Mouse (Mus musculus) forebrain, embryonic 13.5 days (tissue): ENCODE data around the gene S100pbp. TPM values are rescaled to one million over a fixed set of nuclear protein-coding genes. Genes with fewer than 3 reads are reported as not detected.

Source experiments
- ATAC-seq: fragments of 200-750 bp; cut with Nextera tagmentation; 2 replicates; pipeline ENCODE4 v1.8.0; 2017
- H3K27ac ChIP-seq: fragments of 300-500 bp; sonication (generic); 2 replicates; pipeline ENCODE4 v1.5.1; 2015; ENCODE audit warnings: inconsistent platforms, mild to moderate bottlenecking, moderate library complexity
- H3K27me3 ChIP-seq: fragments of 300-500 bp; sonication (generic); 2 replicates; pipeline ENCODE4 v1.6.1; 2015; ENCODE audit warnings: mild to moderate bottlenecking, inconsistent platforms
- H3K36me3 ChIP-seq: fragments of 300-500 bp; sonication (generic); 2 replicates; pipeline ENCODE4 v1.6.1; 2015; ENCODE audit warnings: mild to moderate bottlenecking, inconsistent platforms; ENCODE audit not compliant: poor library complexity, severe bottlenecking
- H3K4me1 ChIP-seq: fragments of 300-500 bp; sonication (generic); 2 replicates; pipeline ENCODE4 v1.6.1; 2015; ENCODE audit warnings: inconsistent platforms
- H3K4me2 ChIP-seq: fragments of 300-500 bp; sonication (generic); 2 replicates; pipeline ENCODE4 v1.6.1; 2015; ENCODE audit warnings: inconsistent platforms, mild to moderate bottlenecking, moderate library complexity
- H3K4me3 ChIP-seq: fragments of 300-500 bp; sonication (generic); 2 replicates; pipeline ENCODE4 v1.5.1; 2015; ENCODE audit warnings: mild to moderate bottlenecking, inconsistent platforms
- H3K9ac ChIP-seq: fragments of 300-500 bp; sonication (generic); 2 replicates; pipeline ENCODE4 v1.6.1; 2015; ENCODE audit warnings: mild to moderate bottlenecking, inconsistent platforms
- H3K9me3 ChIP-seq: fragments of 300-500 bp; sonication (generic); replicated peaks from 2 replicates; pipeline ENCODE4 v1.6.1; 2016; ENCODE audit warnings: inconsistent platforms
- WGBS: fragments of 180-500 bp; shearing (Covaris S2); methylation state at CpG from one replicate; pipeline ENCODE4 v1.1.7; 2015; 5-methylcytosine and 5-hydroxymethylcytosine counted together
- polyA plus RNA-seq: library from polyadenylated mRNA; unstranded; fragments of >200 nt; fragmentation: Nextera tagmentation; extraction: Ambion mirVana; gene quantifications from 2 replicates; pipeline ENCODE4 v1.2.1, GENCODE M21; 2015

The S100pbp gene
- polyA plus RNA-seq, 1 experiment from 2014 or later: 15.6 TPM

DNA sequence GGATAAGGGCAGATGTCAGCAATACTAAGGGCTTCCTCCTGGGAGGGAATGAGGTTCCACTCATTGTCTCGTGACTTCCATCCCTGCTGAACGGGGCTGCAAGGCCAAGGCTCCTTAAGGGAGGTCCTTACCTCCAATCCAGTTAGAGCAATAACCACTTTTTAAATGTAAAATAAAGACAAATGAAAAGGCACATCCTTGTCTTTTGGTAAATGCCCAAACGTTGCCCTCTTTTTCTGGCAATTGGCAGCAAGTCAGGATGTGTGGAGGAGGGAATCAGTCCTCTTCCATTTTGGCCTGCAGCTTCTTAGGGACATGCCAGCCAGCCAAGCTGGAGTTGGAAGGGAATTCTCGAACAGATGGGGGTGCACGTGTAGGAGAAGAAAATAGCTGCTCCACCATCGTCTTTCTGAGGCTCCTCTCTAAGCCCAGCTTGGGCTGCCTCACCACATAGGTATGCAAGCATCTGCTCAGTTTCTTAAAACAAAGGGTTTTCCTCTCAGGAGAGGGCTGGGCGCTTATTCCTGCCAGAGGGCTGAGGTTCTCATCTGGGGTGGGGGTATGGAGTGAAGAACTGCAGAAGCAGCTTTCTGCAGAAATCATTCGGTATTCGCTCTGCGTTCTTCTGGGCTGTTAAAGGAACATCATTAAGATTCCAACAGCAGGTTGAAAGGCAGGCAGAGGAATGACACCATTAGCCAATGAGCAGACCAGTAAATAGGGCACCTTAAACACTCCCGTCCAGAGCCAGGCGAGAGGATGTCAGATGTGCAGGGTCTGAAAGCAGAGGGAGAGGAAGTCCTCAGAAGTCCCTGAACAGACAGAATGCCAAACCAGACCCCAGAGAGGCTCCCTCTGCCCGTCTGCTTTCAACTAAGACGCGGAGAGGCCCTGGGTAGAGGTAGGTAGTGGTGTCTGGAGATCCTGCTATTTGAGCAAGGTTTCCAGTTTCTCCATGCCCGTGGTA, 44.8 kb downstream of the S100pbp start:
- 44% methylated on average over 16 of the region's 16 CpGs for WGBS
- Histone ChIP-seq H3K4me3 (no peak overlapping the region), H3K9ac (no peak overlapping the region), H3K4me1 (peaks cover 44% of the 10 kb centered on the region), H3K27me3 (no peaks in the 10 kb centered on the region), H3K9me3 (no peaks in the 10 kb centered on the region), H3K36me3 (peaks cover 14% of the 10 kb centered on the region), H3K27ac (peak overlapping the region; percentile 70), H3K4me2 (no peak overlapping the region)
- peak; percentile 80 for ATAC-seq

DNA sequence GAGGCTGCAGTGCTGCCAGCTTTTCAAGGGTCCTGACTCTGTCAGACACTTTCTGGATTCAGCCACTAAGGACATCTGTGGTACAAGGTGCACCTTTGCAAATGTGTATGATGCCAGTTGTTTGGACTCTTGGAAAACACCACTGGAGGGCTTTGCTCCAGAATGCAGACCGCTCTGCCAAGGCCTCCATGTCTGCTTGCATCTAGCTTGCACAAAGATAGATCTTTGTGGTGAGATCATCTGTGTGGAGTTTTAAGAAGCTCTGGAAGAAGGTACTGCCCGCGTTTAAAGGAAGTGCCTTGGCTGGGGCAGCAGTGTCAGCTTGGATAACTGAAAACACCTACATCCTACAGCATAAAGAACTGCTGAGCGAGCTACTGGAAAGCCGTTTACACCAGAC, 46.0 kb downstream of the S100pbp start:
- H3K36me3 ChIP-seq: peaks cover 3% of the 10 kb centered on the region; the same call in 1 of the 2 replicates
- 88% methylated on average over 5 of the region's 5 CpGs for WGBS
- no peak overlapping the region for H3K4me2 ChIP-seq
- 0 out of 2 replicates have a peak overlapping the region, but pooled peaks have one; percentile 70 for H3K27ac ChIP-seq
- H3K9ac ChIP-seq: no peak overlapping the region
- H3K27me3 ChIP-seq: peaks cover 8% of the 10 kb centered on the region
- no peaks in the 10 kb centered on the region for H3K9me3 ChIP-seq
- H3K4me1 ChIP-seq: peaks cover 42% of the 10 kb centered on the region
- ATAC-seq: no peak
- H3K4me3 ChIP-seq: no peak overlapping the region

DNA sequence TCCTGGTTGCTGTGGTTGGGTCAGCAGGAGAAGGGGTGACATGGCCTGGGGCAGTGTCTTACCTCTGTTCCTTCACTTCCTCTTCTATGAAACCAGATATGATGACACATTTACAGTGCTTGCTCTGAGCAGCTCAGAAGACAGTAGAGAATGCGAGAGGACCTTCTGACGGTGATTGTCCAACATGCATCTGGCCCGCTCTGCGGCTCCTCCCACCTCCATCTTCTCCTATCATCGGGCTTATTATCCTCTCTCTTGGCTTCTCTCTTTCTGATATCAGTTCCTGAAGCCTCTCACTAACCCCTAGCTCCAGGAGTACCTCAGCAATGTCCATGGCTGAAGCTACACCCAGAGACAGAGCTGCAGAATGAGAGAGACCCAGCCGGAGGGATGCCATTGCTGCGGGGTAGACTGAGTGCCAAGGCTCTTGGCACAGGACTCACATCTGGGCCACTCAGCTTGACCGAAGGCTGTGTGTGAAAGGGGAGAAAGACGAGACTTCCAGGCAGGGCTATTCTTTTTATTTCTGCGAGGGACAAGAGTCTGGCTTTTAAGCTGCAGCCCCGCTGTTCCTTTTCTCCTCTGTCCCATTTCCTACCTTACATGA, 47.0 kb downstream of the S100pbp start:
- Histone ChIP-seq H3K4me3 (no peak overlapping the region), H3K36me3 (no peaks in the 10 kb centered on the region), H3K4me1 (peaks cover 36% of the 10 kb centered on the region), H3K27ac (no peak overlapping the region), H3K9me3 (no peaks in the 10 kb centered on the region), H3K27me3 (peaks cover 18% of the 10 kb centered on the region), H3K4me2 (no peak overlapping the region), H3K9ac (no peak overlapping the region)
- ATAC-seq: no peak
- WGBS: 86% methylated on average over 11 of the region's 11 CpGs

DNA sequence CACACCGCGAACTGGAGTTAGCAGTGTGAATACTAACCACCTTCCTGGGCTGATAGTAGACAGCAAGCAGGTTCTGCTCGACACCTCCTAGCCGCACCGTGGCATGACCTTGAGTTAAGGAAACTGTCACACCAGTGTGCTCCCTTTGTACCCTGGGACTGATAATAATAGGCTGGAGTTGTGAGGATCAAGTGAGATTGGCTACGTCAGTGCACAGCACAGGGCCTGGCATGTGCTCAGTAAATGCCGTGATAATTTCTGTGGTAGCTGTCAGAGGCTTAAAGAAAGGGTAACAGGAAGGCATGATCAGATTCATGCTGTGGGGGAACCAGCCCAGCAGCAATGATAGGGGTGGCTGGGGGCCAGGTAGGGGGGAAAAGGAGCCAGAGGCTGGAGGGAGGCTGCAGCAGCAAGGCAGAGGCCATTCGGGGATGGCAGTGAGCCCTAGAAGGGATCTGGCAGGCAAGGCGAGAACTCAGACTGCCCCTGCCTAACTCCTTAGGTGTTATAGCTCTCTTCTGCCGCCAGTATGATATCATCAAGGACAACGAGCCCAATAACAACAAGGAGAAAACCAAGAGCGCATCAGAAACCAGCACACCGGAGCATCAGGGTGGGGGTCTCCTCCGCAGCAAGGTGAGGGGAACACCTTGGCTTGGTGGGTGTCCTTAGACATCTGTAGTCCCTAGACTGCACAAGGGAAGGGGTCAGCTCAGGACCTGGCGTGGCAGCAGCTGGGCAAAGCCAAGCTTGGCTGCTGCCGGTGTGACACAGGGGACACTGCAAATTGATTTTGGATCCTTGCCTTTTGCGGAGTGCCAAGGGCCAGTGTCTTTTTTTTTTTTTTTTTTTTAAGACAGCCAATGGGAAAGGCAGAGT, 47.7 kb downstream of the S100pbp start:
- ATAC-seq: no peak
- H3K4me2 ChIP-seq: no peak overlapping the region
- H3K4me3 ChIP-seq: no peak overlapping the region
- 79% methylated on average over 17 of the region's 17 CpGs for WGBS
- peaks cover 25% of the 10 kb centered on the region for H3K27me3 ChIP-seq
- H3K9me3 ChIP-seq: no peaks in the 10 kb centered on the region
- peaks cover 40% of the 10 kb centered on the region for H3K4me1 ChIP-seq
- H3K27ac ChIP-seq: peak overlapping the region; percentile 31; the same call in 1 of the 2 replicates
- no peak overlapping the region for H3K9ac ChIP-seq
- H3K36me3 ChIP-seq: no peaks in the 10 kb centered on the region

DNA sequence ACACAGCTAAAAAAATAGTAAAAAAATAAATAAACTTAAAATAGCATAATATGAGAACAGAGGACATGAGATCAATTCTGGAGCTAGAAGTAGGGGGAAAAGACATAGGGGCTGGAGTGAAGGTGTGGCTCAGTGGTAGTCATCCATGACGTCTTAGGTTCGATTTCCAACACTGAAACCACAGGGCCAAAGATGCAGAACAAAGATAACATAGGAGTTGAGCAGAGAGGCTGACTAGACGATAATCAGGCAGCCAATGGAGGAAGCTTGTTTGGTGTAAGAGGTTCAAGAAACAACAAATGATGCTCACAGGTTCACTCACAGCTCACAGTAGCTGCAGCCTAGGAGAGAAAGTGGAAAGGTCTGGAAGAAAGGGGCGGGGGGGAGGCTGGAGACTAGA, 48.7 kb downstream of the S100pbp start:
- Histone ChIP-seq H3K4me3 (no peak overlapping the region), H3K9ac (no peak overlapping the region), H3K27me3 (peaks cover 35% of the 10 kb centered on the region), H3K4me2 (no peak overlapping the region), H3K27ac (no peak overlapping the region), H3K36me3 (no peaks in the 10 kb centered on the region), H3K4me1 (peaks cover 48% of the 10 kb centered on the region), H3K9me3 (no peaks in the 10 kb centered on the region)
- no peak for ATAC-seq
- WGBS: 88% methylated on average over 4 of the region's 4 CpGs

DNA sequence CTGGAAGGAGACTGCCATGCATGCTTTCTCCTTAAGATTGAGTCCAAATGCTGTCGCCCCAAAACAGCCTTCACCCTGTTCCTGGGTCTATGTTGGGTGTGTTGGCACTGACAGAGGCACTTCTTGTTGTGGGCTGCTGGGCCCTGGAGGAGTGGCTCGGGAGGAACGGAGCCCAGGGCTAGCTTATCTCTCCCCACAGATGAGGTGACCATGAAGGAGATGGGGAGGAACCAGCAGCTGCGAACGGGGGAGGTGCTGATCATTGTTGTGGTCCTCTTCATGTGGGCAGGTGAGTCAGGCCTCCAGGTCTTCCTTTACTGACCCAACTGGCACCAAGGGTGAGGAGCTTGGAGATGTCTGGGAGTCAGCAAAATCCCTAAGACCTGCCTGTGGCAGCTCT, 49.9 kb downstream of the S100pbp start:
- ATAC-seq: no peak
- H3K27ac ChIP-seq: no peak overlapping the region
- peaks cover 44% of the 10 kb centered on the region for H3K27me3 ChIP-seq
- peaks cover 39% of the 10 kb centered on the region for H3K4me1 ChIP-seq
- H3K9ac ChIP-seq: no peak overlapping the region
- no peak overlapping the region for H3K4me2 ChIP-seq
- 89% methylated on average over 5 of the region's 5 CpGs for WGBS
- H3K4me3 ChIP-seq: no peak overlapping the region
- H3K9me3 ChIP-seq: no peaks in the 10 kb centered on the region
- H3K36me3 ChIP-seq: no peaks in the 10 kb centered on the region

DNA sequence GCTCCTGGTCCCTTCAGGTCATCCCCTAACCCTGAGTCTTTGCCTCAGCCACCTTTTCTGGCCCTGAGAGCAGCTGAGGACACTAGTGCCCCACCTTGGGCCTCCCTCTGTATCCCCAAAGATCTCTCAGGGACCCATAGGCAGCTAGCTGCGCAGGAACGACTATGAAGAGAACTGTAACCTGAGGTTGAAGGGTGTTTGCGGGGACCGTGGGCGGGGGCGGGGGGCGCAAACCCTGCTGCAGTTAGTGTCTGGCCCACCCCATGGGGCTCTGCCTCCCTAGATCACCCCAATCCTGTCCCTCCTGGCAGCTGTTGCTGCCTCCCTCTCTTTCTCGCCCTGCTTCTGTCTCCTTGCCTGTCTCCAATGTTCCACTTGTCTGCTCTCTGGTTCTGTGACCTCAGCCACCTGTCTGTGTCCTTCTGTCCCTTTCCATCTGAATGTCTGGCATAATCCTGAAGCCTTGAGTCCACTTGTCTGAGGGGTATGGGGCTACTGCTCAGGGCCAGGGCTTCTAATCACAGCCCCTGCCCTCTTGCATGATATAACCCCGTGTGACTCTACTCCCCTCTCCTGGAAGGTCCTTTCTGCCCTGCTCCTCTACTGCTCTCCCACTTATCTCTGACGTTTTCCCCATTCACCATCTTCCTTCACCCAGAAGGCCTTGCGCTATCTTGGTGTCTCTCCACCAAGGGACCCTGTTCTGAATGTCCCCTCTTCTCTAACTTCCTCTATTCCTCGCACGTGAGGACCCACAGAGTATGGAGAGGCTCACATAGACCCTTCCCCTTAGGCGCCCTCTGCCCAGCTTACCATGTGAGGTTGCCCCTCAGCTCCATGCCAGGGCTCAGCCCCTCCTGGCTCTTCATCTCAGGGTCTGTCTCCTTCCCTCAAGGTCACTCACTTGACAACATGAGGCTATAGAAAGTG, 51.9 kb downstream of the S100pbp start:
- WGBS: 40% methylated on average over 14 of the region's 14 CpGs
- H3K27ac ChIP-seq: no peak overlapping the region
- no peaks in the 10 kb centered on the region for H3K36me3 ChIP-seq
- no peak for ATAC-seq
- peaks cover 27% of the 10 kb centered on the region for H3K4me1 ChIP-seq
- peaks cover 47% of the 10 kb centered on the region for H3K27me3 ChIP-seq
- H3K4me3 ChIP-seq: peak overlapping the region; percentile 56
- peak overlapping the region; percentile 94 for H3K4me2 ChIP-seq
- H3K9me3 ChIP-seq: no peaks in the 10 kb centered on the region
- H3K9ac ChIP-seq: peak overlapping the region; percentile 74; the same call in 1 of the 2 replicates

DNA sequence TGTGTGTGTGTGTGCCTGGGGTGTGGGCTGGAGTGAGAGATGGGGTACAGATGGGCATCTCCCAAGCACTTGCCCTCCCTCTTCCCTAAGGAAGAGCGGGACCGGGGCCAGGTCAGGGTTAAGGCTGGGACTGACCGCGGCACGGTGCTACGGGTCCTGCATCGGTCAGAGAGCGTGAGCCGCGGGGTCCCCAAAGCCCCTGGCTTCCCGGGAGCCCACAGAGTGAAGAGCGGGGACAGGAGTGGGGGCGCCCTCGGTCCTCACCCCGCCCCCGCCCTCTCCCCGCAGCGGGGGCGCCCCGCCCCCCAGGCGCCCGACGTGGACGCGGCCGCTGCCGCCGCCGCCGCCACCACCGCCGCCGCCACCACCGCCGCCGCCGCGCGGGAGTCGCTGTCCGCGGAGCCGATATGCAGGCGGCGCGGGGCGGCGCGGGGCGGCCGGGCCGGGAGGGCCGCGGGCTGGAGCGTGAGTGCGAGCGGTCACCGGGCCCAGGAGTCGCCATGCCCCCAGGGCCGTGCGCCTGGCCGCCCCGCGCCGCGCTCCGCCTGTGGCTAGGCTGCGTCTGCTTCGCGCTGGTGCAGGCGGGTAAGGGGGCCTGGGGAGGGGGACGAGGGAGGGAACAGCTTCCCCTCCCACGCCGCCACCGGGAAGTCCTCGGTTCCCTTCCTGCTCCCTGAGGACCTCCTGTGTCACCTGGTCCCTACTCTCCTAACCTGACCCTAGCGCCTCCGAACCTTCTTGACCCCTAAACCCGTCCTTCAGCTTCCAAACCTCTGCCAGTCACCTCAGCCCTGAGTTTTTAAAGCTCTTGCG, 52.7 kb downstream of the S100pbp start, which contains the start of gene Fndc5:
TSS of gene Fndc5 (plus strand) at position 421 of the 813 bp plus-strand sequence.
- Histone ChIP-seq H3K9ac (peak within 1 kb of the TSS; percentile 74), H3K4me1 (peaks cover 23% of the 10 kb centered on the region), H3K9me3 (no peaks in the 10 kb centered on the region), H3K36me3 (no peaks in the 10 kb centered on the region), H3K4me3 (peak within 1 kb of the TSS; percentile 56), H3K27me3 (peaks cover 47% of the 10 kb centered on the region), H3K27ac (no peak within 1 kb of the TSS), H3K4me2 (peak within 1 kb of the TSS; percentile 94)
- ATAC-seq: 0 out of 2 replicates have a peak, but pooled peaks have one; percentile 48
- 1% methylated on average over 38 of the region's 80 CpGs for WGBS

DNA sequence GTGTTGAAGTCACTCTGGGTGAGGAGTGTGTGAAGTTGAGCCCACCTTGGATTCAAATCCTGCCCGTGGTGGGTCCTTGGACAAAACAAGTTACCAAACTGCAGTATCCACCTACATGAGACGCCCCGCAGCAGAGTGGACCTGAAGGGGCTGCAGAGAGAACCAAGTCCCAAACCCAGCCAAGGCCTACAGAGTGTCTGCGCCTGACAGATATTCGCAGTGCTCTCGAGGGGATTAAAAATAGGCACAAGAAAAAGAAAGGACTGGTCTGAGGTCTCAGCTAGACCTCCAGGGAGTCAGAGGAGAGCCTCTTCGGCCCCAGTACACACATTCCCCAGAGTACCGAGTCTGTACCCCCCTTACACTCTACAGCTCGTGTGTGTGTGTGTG, 53.3 kb downstream of the S100pbp start:
- Histone ChIP-seq H3K4me1 (peaks cover 22% of the 10 kb centered on the region), H3K27ac (no peak overlapping the region), H3K9me3 (no peaks in the 10 kb centered on the region), H3K4me2 (peak overlapping the region; percentile 94), H3K36me3 (no peaks in the 10 kb centered on the region), H3K4me3 (peak overlapping the region; percentile 56), H3K27me3 (peaks cover 50% of the 10 kb centered on the region), H3K9ac (peak overlapping the region; percentile 74)
- ATAC-seq: 0 out of 2 replicates have a peak, but pooled peaks have one; percentile 25
- 24% methylated on average over 9 of the region's 9 CpGs for WGBS

DNA sequence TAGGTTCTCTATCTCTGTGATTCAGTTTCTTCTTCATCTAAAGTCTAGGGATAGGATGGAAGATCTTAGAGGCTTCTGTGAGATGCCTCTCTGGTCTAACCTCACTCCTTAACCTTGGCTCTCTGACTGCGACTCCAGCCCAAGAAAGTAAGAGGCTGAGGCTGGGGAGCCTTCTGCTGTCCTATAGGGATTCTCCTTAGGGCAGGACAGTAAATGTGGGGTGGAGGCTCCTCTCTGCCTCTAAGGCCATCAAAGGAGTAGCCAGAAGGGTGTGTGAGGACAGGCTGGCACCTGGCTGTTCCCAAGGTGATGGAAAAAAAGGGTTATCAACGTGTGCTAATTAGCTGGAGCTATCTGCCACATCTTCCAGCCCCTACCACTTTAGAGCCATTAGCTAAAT, 53.9 kb downstream of the S100pbp start:
- Histone ChIP-seq H3K27ac (no peak overlapping the region), H3K4me2 (peak overlapping the region; percentile 94; the same call in 1 of the 2 replicates)

More for the DNA sequence above, 53.9 kb downstream of the S100pbp start:
- peaks cover 26% of the 10 kb centered on the region for H3K4me1 ChIP-seq
- H3K4me3 ChIP-seq: no peak overlapping the region
- no peaks in the 10 kb centered on the region for H3K36me3 ChIP-seq
- no peaks in the 10 kb centered on the region for H3K9me3 ChIP-seq
- H3K9ac ChIP-seq: no peak overlapping the region
- no peak for ATAC-seq
- 65% methylated on average over 2 of the region's 2 CpGs for WGBS
- peaks cover 51% of the 10 kb centered on the region for H3K27me3 ChIP-seq
